Mouse (Mus musculus) liver, postnatal 0 days (tissue): Measurements from ENCODE around the gene Fcgr1. TPM values are rescaled to one million over a fixed set of nuclear protein-coding genes. Genes with fewer than 3 reads are reported as not detected.
A peak's percentile ranks its signal among the peaks of the same experiment; 100 is the strongest.
"Not testable (repeated sequence)": the region's sequence is repeated elsewhere in the genome, so short reads cannot be mapped to it uniquely, and the experiment has no call there.

Source experiments
- ATAC-seq: fragments of 200-750 bp; cut with Nextera tagmentation; 2 replicates; pipeline ENCODE4 v1.8.0; 2017; ENCODE audit warnings: mild to moderate bottlenecking, moderate library complexity
- DNase-seq: peaks from one replicate; pipeline ENCODE4 v3.0.0-alpha.2; 2016
- H3K27ac ChIP-seq: fragments of 300-500 bp; sonication (generic); 2 replicates; pipeline ENCODE4 v1.5.1; 2014; ENCODE audit warnings: antibody characterized with exemption, moderate library complexity, mild to moderate bottlenecking, low read depth
- H3K27me3 ChIP-seq: fragments of 300-500 bp; sonication (generic); 2 replicates; pipeline ENCODE4 v1.6.1; 2014; ENCODE audit warnings: low read length, control low read depth, mixed read lengths; ENCODE audit not compliant: insufficient read depth
- H3K36me3 ChIP-seq: fragments of 300-500 bp; sonication (generic); replicated peaks from 2 replicates; pipeline ENCODE4 v1.6.1; 2014; ENCODE audit warnings: mild to moderate bottlenecking, control low read depth, low read length, moderate library complexity, mixed read lengths; ENCODE audit not compliant: insufficient read depth
- H3K4me1 ChIP-seq: fragments of 300-500 bp; sonication (generic); 2 replicates; pipeline ENCODE4 v1.6.1; 2014; ENCODE audit warnings: antibody characterized with exemption, mild to moderate bottlenecking, control low read depth; ENCODE audit not compliant: insufficient read depth
- H3K4me2 ChIP-seq: fragments of 300-500 bp; sonication (generic); 2 replicates; pipeline ENCODE4 v1.6.1; 2014; ENCODE audit warnings: low read depth, mild to moderate bottlenecking, low read length, moderate library complexity, mixed read lengths
- H3K4me3 ChIP-seq: fragments of 300-500 bp; sonication (generic); 2 replicates; pipeline ENCODE4 v1.5.1; 2014; ENCODE audit warnings: low read depth, low read length
- H3K9ac ChIP-seq: fragments of 300-500 bp; sonication (generic); replicated peaks from 2 replicates; pipeline ENCODE4 v1.6.1; 2014; ENCODE audit warnings: mild to moderate bottlenecking, moderate library complexity
- H3K9me3 ChIP-seq: fragments of 300-500 bp; sonication (generic); 2 replicates; pipeline ENCODE4 v1.6.1; 2016; ENCODE audit warnings: mild to moderate bottlenecking, control low read depth, low read length, mixed read lengths
- CTCF ChIP-seq: sonication (generic); IDR thresholded peaks from 2 replicates; pipeline ENCODE4 v1.5.1; 2016; ENCODE audit warnings: antibody characterized with exemption, low read depth
- EP300 ChIP-seq: IDR thresholded peaks from 2 replicates; pipeline ENCODE4 v1.6.1; 2016; ENCODE audit warnings: antibody characterized with exemption, low read depth, mild to moderate bottlenecking
- WGBS: fragments of 180-500 bp; shearing (Covaris S2); extraction: QIAGEN DNeasy Blood & Tissue Kit; methylation state at CpG from one replicate; pipeline ENCODE4 v1.1.7; 2014; ENCODE audit not compliant: insufficient replicate concordance; 5-methylcytosine and 5-hydroxymethylcytosine counted together
- polyA plus RNA-seq: library from polyadenylated mRNA; unstranded; fragments of >200 nt; fragmentation: Nextera tagmentation; extraction: Ambion mirVana; gene quantifications from 2 replicates; pipeline ENCODE4 v1.2.1, GENCODE M21; 2015

Gene Fcgr1
- polyA plus RNA-seq: 6.2 and 8.7 TPM in 2 replicates

DNA sequence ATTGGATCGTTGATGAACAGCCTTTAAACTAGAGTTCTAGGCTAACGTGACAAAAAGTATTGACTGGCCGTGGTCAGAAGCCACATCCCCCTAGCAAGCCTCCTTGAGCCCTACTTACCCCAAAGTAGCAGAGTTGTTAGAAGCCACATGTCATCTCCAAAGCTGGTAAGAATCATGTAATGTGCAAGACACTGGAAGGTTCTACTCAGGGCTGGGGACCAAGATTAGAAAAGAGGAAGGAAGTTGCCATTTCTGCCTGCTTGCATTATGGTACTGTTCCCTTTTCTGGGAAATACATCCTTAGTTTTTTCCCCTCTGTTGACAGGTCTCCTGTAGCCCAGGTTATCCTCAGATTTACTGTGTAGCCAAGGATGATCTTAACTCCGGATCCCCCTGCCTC, at the start of gene Fcgr1:
Gene Fcgr1, minus strand, starts transcription at position 183 of the 400 bp plus-strand sequence.
- H3K27me3 ChIP-seq: no peaks in the 10 kb centered on the region
- peak within 1 kb of the TSS; percentile 13; the same call in 1 of the 2 replicates for H3K4me2 ChIP-seq
- 24% methylated on average over 4 of the region's 4 CpGs for WGBS
- ATAC-seq: peak; percentile 29; the same call in 1 of the 2 replicates
- TF ChIP-seq EP300: no peak
- no peak for TF ChIP-seq CTCF
- no peak for DNase-seq
- peak within 1 kb of the TSS; percentile 62 for H3K27ac ChIP-seq
- H3K9me3 ChIP-seq: no peaks in the 10 kb centered on the region
- H3K9ac ChIP-seq: 0 out of 2 replicates have a peak within 1 kb of the TSS, but pooled peaks have one; percentile 30
- H3K4me3 ChIP-seq: 0 out of 2 replicates have a peak within 1 kb of the TSS, but pooled peaks have one; percentile 5
- H3K36me3 ChIP-seq: no peaks in the 10 kb centered on the region
- H3K4me1 ChIP-seq: 0 out of 2 replicates have a peak, but pooled peaks cover 2% of the 10 kb centered on the region

DNA sequence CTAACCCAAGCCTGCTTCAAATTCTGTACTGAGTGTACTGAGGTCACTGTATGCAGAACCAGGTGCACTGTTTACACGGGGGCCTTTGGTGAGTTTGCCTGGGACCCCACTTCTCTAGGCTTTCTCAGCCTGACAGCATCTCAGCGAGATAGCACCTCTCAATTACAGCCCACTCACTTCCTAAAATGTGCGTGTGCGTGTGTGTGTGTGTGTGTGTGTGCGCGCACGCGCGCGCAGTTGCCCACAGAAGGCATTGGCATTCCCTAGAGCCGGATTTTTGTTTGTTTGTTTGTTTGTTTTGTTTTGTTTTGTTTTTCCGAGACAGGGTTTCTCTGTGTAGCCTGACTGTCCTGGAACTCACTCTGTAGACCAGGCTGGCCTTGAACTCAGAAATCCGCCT, 48.9 kb upstream of the Fcgr1 start:
- not testable (repeated sequence) for H3K4me2 ChIP-seq, H3K9me3 ChIP-seq, H3K4me3 ChIP-seq, H3K4me1 ChIP-seq, H3K36me3 ChIP-seq, ATAC-seq, H3K27ac ChIP-seq, H3K9ac ChIP-seq, DNase-seq
- WGBS: 51% methylated on average over 13 of the region's 13 CpGs
- H3K27me3 ChIP-seq: peaks cover 51% of the 10 kb centered on the region

DNA sequence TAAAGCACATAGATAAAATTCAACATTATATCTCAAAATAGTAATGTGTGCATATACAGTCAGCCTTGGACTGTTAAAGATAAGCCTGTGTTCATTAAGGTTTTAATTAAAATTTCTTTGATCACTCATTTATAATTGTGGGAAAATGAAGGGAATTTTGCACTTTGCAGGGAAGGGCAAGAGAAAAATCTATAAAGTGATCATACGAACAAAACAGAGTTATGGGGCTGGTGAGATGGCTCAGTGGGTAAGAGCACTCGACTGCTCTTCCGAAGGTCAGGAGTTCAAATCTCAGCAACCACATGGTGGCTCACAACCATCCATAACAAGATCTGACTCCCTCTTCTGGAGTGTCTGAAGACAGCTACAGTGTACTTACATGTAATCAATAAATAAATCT, 48.3 kb upstream of the Fcgr1 start:
- H3K4me2 ChIP-seq, H3K4me3 ChIP-seq, DNase-seq, H3K27ac ChIP-seq, ATAC-seq, H3K9me3 ChIP-seq, H3K36me3 ChIP-seq, H3K4me1 ChIP-seq, H3K9ac ChIP-seq: not testable (repeated sequence)
- H3K27me3 ChIP-seq: peaks cover 57% of the 10 kb centered on the region
- 34% methylated on average over 3 of the region's 3 CpGs for WGBS

DNA sequence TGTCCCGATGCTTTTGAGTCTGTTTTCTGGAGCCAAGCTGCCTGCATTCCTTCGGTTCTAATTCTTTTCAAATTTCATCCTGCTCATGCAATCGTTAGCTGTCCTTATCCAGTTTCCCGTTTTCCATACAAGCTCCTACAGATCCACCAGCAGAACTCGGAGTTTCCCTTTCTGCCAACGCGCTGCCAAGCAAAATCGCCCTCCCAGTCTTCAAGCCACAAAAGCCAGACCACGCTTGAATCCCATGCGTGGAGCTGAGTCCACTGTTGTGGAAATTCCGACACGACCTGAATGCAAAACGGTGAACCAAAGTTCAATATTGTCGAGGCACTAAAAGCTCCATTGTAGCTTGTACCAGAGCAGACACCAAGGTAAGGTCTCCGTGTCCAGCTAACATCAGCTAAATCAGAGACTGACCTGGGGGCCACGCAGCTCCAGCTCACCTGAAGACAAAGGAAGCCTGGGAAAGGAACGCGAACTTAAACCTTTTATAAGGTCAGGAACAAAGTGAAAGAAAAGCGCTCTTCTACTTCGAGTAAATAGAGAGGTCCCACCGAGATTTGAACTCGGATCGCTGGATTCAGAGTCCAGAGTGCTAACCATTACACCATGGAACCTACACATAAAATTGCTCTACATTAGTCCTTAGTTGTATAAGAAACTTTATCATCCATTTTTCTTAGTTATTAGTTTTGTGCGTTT, 47.0 kb upstream of the Fcgr1 start:
- Histone ChIP-seq H3K27ac (no peak overlapping the region), H3K4me1 (peaks cover 2% of the 10 kb centered on the region; the same call in 1 of the 2 replicates), H3K36me3 (no peaks in the 10 kb centered on the region), H3K27me3 (peaks cover 64% of the 10 kb centered on the region), H3K4me2 (peak overlapping the region; percentile 32; the same call in 1 of the 2 replicates), H3K4me3 (peak overlapping the region; percentile 24; the same call in 1 of the 2 replicates), H3K9me3 (no peaks in the 10 kb centered on the region), H3K9ac (no peak overlapping the region)
- ATAC-seq (0 out of 2 replicates have a peak, but pooled peaks have one; percentile 19), DNase-seq (no peak)
- WGBS: 3% methylated on average over 24 of the region's 24 CpGs
- TF ChIP-seq EP300: no peak
- no peak for TF ChIP-seq CTCF

DNA sequence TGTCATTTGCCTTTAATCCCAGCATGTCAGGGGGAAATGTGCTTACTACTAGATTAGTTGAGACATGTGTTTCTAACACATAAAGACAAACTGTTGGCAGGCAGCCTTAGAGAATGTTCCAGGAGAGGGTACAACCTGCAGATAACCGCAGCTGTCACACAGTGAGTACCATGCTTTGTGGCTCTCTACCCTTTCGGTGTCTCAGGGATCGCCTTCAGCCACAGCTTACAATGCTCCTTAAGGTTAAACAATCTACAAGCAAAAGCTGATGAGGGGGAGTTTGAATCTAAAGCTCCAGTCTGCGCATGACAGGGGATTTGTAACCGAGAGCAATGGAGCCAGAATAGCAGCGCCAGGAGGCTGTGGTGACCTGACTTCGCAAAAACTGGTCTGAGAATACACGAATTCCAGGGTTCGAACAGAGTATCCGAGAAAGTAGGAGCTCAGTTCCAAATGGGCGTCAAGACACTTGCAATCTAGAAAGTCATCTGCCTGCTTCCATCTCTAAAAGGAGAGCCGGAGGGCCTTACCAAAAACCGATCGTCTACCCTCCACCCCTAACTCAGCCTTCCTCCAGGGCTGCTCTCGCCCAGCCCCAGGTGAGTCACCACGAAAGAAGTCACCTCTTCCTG, 45.2 kb upstream of the Fcgr1 start:
- 42% methylated on average over 16 of the region's 16 CpGs for WGBS
- H3K4me1 ChIP-seq: peaks cover 5% of the 10 kb centered on the region; the same call in 1 of the 2 replicates
- H3K27me3 ChIP-seq: peaks cover 66% of the 10 kb centered on the region
- H3K36me3 ChIP-seq: no peaks in the 10 kb centered on the region
- H3K4me3 ChIP-seq: no peak overlapping the region
- H3K4me2 ChIP-seq: no peak overlapping the region
- H3K9me3 ChIP-seq: no peaks in the 10 kb centered on the region
- no peak for TF ChIP-seq EP300
- TF ChIP-seq CTCF: no peak
- H3K27ac ChIP-seq: no peak overlapping the region
- ATAC-seq (no peak), DNase-seq (no peak)
- no peak overlapping the region for H3K9ac ChIP-seq

DNA sequence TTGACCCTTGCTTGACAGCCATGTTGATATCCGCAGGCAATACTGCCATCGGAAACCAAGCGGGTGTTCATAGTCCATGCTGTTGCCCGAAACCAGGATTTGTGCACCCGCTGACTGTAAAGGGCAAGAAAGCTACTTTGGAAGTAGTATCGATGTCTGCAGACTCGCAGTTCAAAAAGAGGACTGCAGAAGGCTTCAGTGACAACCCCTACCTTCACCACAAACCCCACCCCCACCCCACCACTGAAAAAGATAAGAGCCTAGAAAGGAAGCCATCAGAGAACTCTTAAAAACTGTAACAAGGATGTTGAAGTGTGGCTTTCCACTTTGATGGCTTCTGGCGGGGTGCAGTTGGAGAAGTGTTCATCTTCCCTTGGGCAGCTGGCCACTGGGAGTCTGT, 44.3 kb upstream of the Fcgr1 start:
- ATAC-seq: no peak
- DNase-seq: no peak
- Histone ChIP-seq H3K9me3 (no peaks in the 10 kb centered on the region), H3K27ac (no peak overlapping the region), H3K27me3 (peaks cover 68% of the 10 kb centered on the region), H3K4me2 (no peak overlapping the region), H3K36me3 (no peaks in the 10 kb centered on the region), H3K4me3 (no peak overlapping the region), H3K4me1 (peaks cover 12% of the 10 kb centered on the region; the same call in 1 of the 2 replicates), H3K9ac (no peak overlapping the region)
- no peak for TF ChIP-seq CTCF
- TF ChIP-seq EP300: no peak
- WGBS: 61% methylated on average over 8 of the region's 8 CpGs
